In the genomic region with DNA sequence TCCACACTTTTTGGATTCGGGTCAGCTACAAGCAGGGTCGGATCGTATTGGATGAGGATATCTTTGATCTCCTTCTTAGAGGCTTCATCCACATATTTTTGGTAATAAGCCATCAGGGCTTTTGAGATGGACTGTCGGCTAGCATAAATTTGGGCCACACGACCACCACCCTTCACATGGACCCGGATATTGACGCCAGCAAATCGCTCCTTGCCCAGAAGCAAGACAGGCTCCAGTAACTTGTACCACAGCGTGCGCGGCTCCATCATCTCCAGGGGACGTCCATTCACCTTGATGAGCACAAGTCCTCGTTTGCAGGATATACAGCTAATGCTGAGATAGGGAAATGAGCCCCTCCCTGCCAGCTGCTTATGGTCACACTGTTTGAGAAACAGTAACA, we compare ENCODE assay signal across 10 mouse cellular contexts. TPM values are rescaled to one million over a fixed set of nuclear protein-coding genes. Genes with fewer than 3 reads are reported as not detected.
DNase-seq lines count a peak whose midpoint lies in the region; ATAC-seq and TF ChIP-seq lines count a peak whose summit lies in the region.
"Had no signal": no experiment of that assay in that cellular context is flagged by ENCODE, and none has a peak within 500 bp of the region (broad histone marks: within the 10 kb centered on the region; RNA-seq: fewer than 3 reads in every experiment).

No protein-coding gene starts in this region.

- no peaks in the 10 kb centered on the region for H3K36me3 ChIP-seq in heart, embryonic 12.5 days
- no peaks in the 10 kb centered on the region for H3K36me3 ChIP-seq in lung, postnatal 0 days (ENCODE audit: insufficient read depth, low read length)
- H3K36me3 ChIP-seq in hindbrain, postnatal 0 days (ENCODE audit: insufficient read depth, low read length): no peaks in the 10 kb centered on the region
- H3K36me3 ChIP-seq: liver, embryonic 15.5 days; neural tube, embryonic 12.5 days had no signal

- H3K27me3 ChIP-seq in heart, embryonic 12.5 days (replicated peaks): 0 out of 2 replicates have a peak, but pooled peaks cover 7% of the 10 kb centered on the region
- H3K27me3 ChIP-seq in lung, postnatal 0 days (replicated peaks; ENCODE audit: insufficient read depth, low read length): no peaks in the 10 kb centered on the region
- H3K27me3 ChIP-seq in hindbrain, postnatal 0 days (ENCODE audit: insufficient read depth, low read length): no peaks in the 10 kb centered on the region
- H3K27me3 ChIP-seq: neural tube, embryonic 12.5 days had no signal

- WGBS in heart, embryonic 12.5 days: 89% methylated on average over 13 of the region's 13 CpGs
- WGBS in lung, postnatal 0 days: 93% methylated on average over 13 of the region's 13 CpGs
- WGBS in hindbrain, postnatal 0 days: 91% methylated on average over 13 of the region's 13 CpGs

- no peak for ATAC-seq in heart, embryonic 12.5 days (ENCODE audit: insufficient number of reproducible peaks, low FRiP score)
- ATAC-seq in lung, postnatal 0 days: no peak
- no peak for ATAC-seq in hindbrain, postnatal 0 days

- no peak overlapping the region for H3K9ac ChIP-seq in heart, embryonic 12.5 days
- H3K9ac ChIP-seq in lung, postnatal 0 days (replicated peaks; ENCODE audit: low read depth): no peak overlapping the region
- H3K9ac ChIP-seq in hindbrain, postnatal 0 days (replicated peaks; ENCODE audit: low read length): no peak overlapping the region
- H3K9ac ChIP-seq: liver, embryonic 15.5 days; neural tube, embryonic 12.5 days had no signal

- no peak for TF ChIP-seq EP300 in lung, postnatal 0 days (IDR thresholded peaks at IDR 0.05)

- H3K9me3 ChIP-seq in heart, embryonic 12.5 days (replicated peaks): no peaks in the 10 kb centered on the region
- H3K9me3 ChIP-seq in lung, postnatal 0 days (ENCODE audit: low read length): no peaks in the 10 kb centered on the region
- H3K9me3 ChIP-seq in hindbrain, postnatal 0 days (ENCODE audit: low read length): no peaks in the 10 kb centered on the region
- H3K9me3 ChIP-seq: liver, embryonic 15.5 days; megakaryocyte, embryonic 14.5 days; neural tube, embryonic 12.5 days had no signal

- H3K4me3 ChIP-seq in heart, embryonic 12.5 days: no peak overlapping the region
- no peak overlapping the region for H3K4me3 ChIP-seq in lung, postnatal 0 days (ENCODE audit: low read depth, low read length)
- no peak overlapping the region for H3K4me3 ChIP-seq in hindbrain, postnatal 0 days (ENCODE audit: low read length)
- H3K4me3 ChIP-seq: liver, embryonic 15.5 days; neural tube, embryonic 12.5 days had no signal

- peak; percentile 3 for DNase-seq in heart, postnatal 4 days
- DNase-seq in lung, postnatal 36 days: peak; percentile 0
- no peak for DNase-seq in lung, postnatal 0 days (ENCODE audit: low spot score)
- DNase-seq in adrenal gland, postnatal 10 days: peak; percentile 1
- peak; percentile 3 for DNase-seq in gastrocnemius, postnatal 14 days
- DNase-seq in hindbrain, postnatal 0 days (ENCODE audit: low spot score): no peak

- TF ChIP-seq CTCF in lung, postnatal 0 days (IDR thresholded peaks at IDR 0.05): no peak
- TF ChIP-seq CTCF in hindbrain, postnatal 0 days (IDR thresholded peaks at IDR 0.05; ENCODE audit: low read depth): no peak

- no peak overlapping the region for H3K27ac ChIP-seq in heart, embryonic 12.5 days (ENCODE audit: poor library complexity, severe bottlenecking)
- H3K27ac ChIP-seq in lung, postnatal 0 days (ENCODE audit: low read length): no peak overlapping the region
- no peak overlapping the region for H3K27ac ChIP-seq in hindbrain, postnatal 0 days
- H3K27ac ChIP-seq: liver, embryonic 15.5 days; neural tube, embryonic 12.5 days had no signal

- 0 out of 2 replicates have a peak, but pooled peaks cover 2% of the 10 kb centered on the region for H3K4me1 ChIP-seq in heart, embryonic 12.5 days (replicated peaks)
- no peaks in the 10 kb centered on the region for H3K4me1 ChIP-seq in lung, postnatal 0 days (ENCODE audit: insufficient read depth, low read depth, low read length)
- H3K4me1 ChIP-seq in hindbrain, postnatal 0 days (ENCODE audit: insufficient read depth, low read length): no peaks in the 10 kb centered on the region
- H3K4me1 ChIP-seq: liver, embryonic 15.5 days; neural tube, embryonic 12.5 days had no signal

- no peak overlapping the region for H3K4me2 ChIP-seq in heart, embryonic 12.5 days
- no peak overlapping the region for H3K4me2 ChIP-seq in lung, postnatal 0 days (replicated peaks; ENCODE audit: low read depth, low read length)
- no peak overlapping the region for H3K4me2 ChIP-seq in hindbrain, postnatal 0 days (ENCODE audit: low read depth, low read length)
- H3K4me2 ChIP-seq: liver, embryonic 15.5 days; neural tube, embryonic 12.5 days had no signal

- intact Hi-C loops in gastrocnemius, postnatal 14 days (cut with DNase I; ENCODE audit: low total_unique reads): loop anchor here (5.0 kb wide), 1 partner anchor 136 kb away; no protein-coding TSS in a partner anchor

RNA-seq across cellular contexts. Expression of a gene that starts 41.1 kb away (rescaled TPM):
- total RNA-seq in heart, postnatal 4 days (2021): 10 to 100 TPM; 36.7 to 40.9 TPM
- polyA plus RNA-seq in heart, embryonic 12.5 days (2016; fragmentation: Nextera tagmentation; extraction: Ambion mirVana): 22.5 and 22.9 TPM in 2 replicates
- polyA plus RNA-seq in lung, postnatal 0 days (2015; fragmentation: Nextera tagmentation; extraction: Ambion mirVana): 32.7 and 37.9 TPM in 2 replicates
- 10 to 100 TPM; 18.7 to 23.3 TPM for total RNA-seq in adrenal gland, postnatal 10 days (2021)
- 10 to 100 TPM in 1 of 2 experiments, 1 to 10 TPM in 1; 8.0 to 11.1 TPM for total RNA-seq in gastrocnemius, postnatal 14 days (2021)
- total RNA-seq in hindbrain, postnatal 0 days (2014; rRNA removed): 3.2 and 7.7 TPM in 2 replicates
- 4.1 and 4.4 TPM in 2 replicates for polyA plus RNA-seq in hindbrain, postnatal 0 days (2015; fragmentation: Nextera tagmentation; extraction: Ambion mirVana)

Comparison
In these comparisons a context has a peak if more than half of its experiments do, and no peak if none do; other contexts are left out.
1. DNase-seq: peak in heart, postnatal 4 days (single experiment), lung, postnatal 36 days (single experiment), adrenal gland, postnatal 10 days (single experiment) and gastrocnemius, postnatal 14 days (single experiment); none in lung, postnatal 0 days (single experiment) and hindbrain, postnatal 0 days (single experiment).